Mouse (Mus musculus): ENCODE measurements around the gene Cyp11a1. TPM values are rescaled to one million over a fixed set of nuclear protein-coding genes. Genes with fewer than 3 reads are reported as not detected.

Cyp11a1 gene
- polyA plus RNA-seq, 1 experiment from 2014 or later, result 0.45 TPM

- no peak for ATAC-seq (replicated peaks)
- Histone ChIP-seq H3K27me3 (no peaks in the 10 kb centered on the region), H3K27ac (replicated peaks) (no peak overlapping the region), H3K4me1 (no peaks in the 10 kb centered on the region), H3K4me2 (replicated peaks) (no peak overlapping the region), H3K36me3 (no peaks in the 10 kb centered on the region), H3K9me3 (no peaks in the 10 kb centered on the region), H3K9ac (replicated peaks) (no peak overlapping the region), H3K4me3 (no peak overlapping the region)
- WGBS, result 90% methylated on average over 5 of the region's 5 CpGs
These were observed 30.9 kb upstream of the Cyp11a1 start for GRCm38 (mm10) chr9:57975200-57975821.

- no peaks in the 10 kb centered on the region for H3K36me3 ChIP-seq
- 92% methylated on average over 6 of the region's 6 CpGs for WGBS
- H3K4me3 ChIP-seq, result no peak overlapping the region
- no peak overlapping the region for H3K4me2 ChIP-seq (replicated peaks)
- H3K9me3 ChIP-seq, result no peaks in the 10 kb centered on the region
- no peak overlapping the region for H3K9ac ChIP-seq (replicated peaks)
- no peak overlapping the region for H3K27ac ChIP-seq (replicated peaks)
- no peaks in the 10 kb centered on the region for H3K4me1 ChIP-seq
- ATAC-seq (replicated peaks), result no peak
- H3K27me3 ChIP-seq, result no peaks in the 10 kb centered on the region
These were observed 28.2 kb upstream of the Cyp11a1 start for GRCm38 (mm10) chr9:57978025-57978424.

- WGBS, result 76% methylated on average over 3 of the region's 3 CpGs
- ATAC-seq (replicated peaks), result no peak
- Histone ChIP-seq H3K4me3 (no peak overlapping the region), H3K27me3 (no peaks in the 10 kb centered on the region), H3K9ac (replicated peaks) (no peak overlapping the region), H3K27ac (replicated peaks) (no peak overlapping the region), H3K4me1 (no peaks in the 10 kb centered on the region), H3K36me3 (no peaks in the 10 kb centered on the region), H3K4me2 (replicated peaks) (no peak overlapping the region), H3K9me3 (no peaks in the 10 kb centered on the region)
These were observed 27.4 kb upstream of the Cyp11a1 start for GRCm38 (mm10) chr9:57978858-57979257.

DNA sequence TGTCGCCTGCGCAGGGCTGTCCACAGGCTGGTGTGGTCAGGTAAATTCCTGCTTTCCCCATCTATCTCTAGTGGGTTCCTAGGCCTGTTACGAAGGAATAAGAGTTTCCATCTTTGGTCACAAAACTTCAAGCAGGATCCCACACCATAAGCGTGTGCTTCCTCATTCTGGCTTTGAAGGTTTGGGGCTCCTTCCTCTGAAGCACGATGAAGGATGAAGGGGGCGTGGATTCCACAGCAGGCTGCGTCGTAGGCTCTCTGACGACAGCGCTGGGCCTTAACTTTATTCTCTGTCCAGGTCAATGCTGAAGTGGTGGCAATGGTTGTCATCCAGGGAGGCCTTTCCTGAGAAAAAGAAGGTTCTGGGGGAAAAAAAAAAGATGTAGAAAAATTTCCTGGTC is 25.6 kb upstream of the Cyp11a1 start:
- H3K27me3 ChIP-seq, result no peaks in the 10 kb centered on the region
- H3K27ac ChIP-seq (replicated peaks), result no peak overlapping the region
- no peak overlapping the region for H3K9ac ChIP-seq (replicated peaks)
- H3K4me1 ChIP-seq, result no peaks in the 10 kb centered on the region
- H3K4me2 ChIP-seq (replicated peaks), result no peak overlapping the region
- no peak for ATAC-seq (replicated peaks)
- no peaks in the 10 kb centered on the region for H3K9me3 ChIP-seq
- H3K4me3 ChIP-seq, result no peak overlapping the region
- H3K36me3 ChIP-seq, result no peaks in the 10 kb centered on the region
- 84% methylated on average over 10 of the region's 10 CpGs for WGBS

GRCm38 (mm10) chr9:57985304-57985703 is 20.9 kb upstream of the Cyp11a1 start:
- Histone ChIP-seq H3K9me3 (no peaks in the 10 kb centered on the region), H3K4me3 (no peak overlapping the region), H3K4me1 (peaks cover 4% of the 10 kb centered on the region; the same call in 1 of the 2 replicates), H3K4me2 (replicated peaks) (no peak overlapping the region), H3K27ac (replicated peaks) (no peak overlapping the region), H3K9ac (replicated peaks) (no peak overlapping the region), H3K27me3 (no peaks in the 10 kb centered on the region), H3K36me3 (no peaks in the 10 kb centered on the region)
- no peak for ATAC-seq (replicated peaks)
- WGBS, result 87% methylated on average over 8 of the region's 8 CpGs

GRCm38 (mm10) chr9:57986293-57986692 is 19.9 kb upstream of the Cyp11a1 start:
- Histone ChIP-seq H3K4me1 (peaks cover 4% of the 10 kb centered on the region; the same call in 1 of the 2 replicates), H3K9ac (replicated peaks) (no peak overlapping the region), H3K27me3 (no peaks in the 10 kb centered on the region), H3K4me3 (no peak overlapping the region), H3K9me3 (no peaks in the 10 kb centered on the region), H3K4me2 (replicated peaks) (no peak overlapping the region), H3K27ac (replicated peaks) (no peak overlapping the region), H3K36me3 (no peaks in the 10 kb centered on the region)
- ATAC-seq (replicated peaks), result no peak
- WGBS, result 81% methylated on average over 7 of the region's 7 CpGs

- H3K27me3 ChIP-seq, result no peaks in the 10 kb centered on the region
- no peak overlapping the region for H3K4me2 ChIP-seq (replicated peaks)
- WGBS, result 89% methylated on average over 2 of the region's 2 CpGs
- 0 out of 2 replicates have a peak overlapping the region, but pooled peaks have one; percentile 39 for H3K27ac ChIP-seq (replicated peaks)
- ATAC-seq (replicated peaks), result no peak
- H3K9ac ChIP-seq (replicated peaks), result no peak overlapping the region
- no peaks in the 10 kb centered on the region for H3K36me3 ChIP-seq
- H3K4me3 ChIP-seq, result no peak overlapping the region
- H3K9me3 ChIP-seq, result no peaks in the 10 kb centered on the region
- H3K4me1 ChIP-seq, result peaks cover 9% of the 10 kb centered on the region
These were observed 18.1 kb upstream of the Cyp11a1 start for GRCm38 (mm10) chr9:57988098-57988497.

DNA sequence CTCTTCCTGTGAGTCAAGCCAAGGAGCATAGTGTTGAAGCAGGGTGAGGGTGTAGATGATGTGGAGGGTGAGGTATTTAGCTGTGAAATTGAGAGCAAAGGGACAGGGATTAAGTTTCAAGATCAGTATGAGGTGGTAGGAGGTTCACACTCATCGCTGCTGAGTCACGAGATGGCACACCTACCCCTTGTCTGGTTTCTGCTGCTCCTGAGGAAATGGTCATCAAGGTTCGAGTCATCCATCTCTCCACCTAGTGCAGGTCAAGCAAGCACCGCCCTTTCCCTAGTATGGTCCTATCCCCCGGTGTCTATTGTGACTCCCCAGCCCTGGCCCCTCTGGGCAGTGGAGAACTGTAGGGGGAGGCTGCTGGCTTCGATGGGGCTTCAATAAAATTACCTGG is 16.9 kb upstream of the Cyp11a1 start:
- H3K9me3 ChIP-seq, result no peaks in the 10 kb centered on the region
- 92% methylated on average over 6 of the region's 6 CpGs for WGBS
- peaks cover 18% of the 10 kb centered on the region for H3K4me1 ChIP-seq
- no peaks in the 10 kb centered on the region for H3K27me3 ChIP-seq
- ATAC-seq (replicated peaks), result no peak
- H3K4me3 ChIP-seq, result no peak overlapping the region
- no peaks in the 10 kb centered on the region for H3K36me3 ChIP-seq
- H3K4me2 ChIP-seq (replicated peaks), result no peak overlapping the region
- H3K9ac ChIP-seq (replicated peaks), result no peak overlapping the region
- no peak overlapping the region for H3K27ac ChIP-seq (replicated peaks)

DNA sequence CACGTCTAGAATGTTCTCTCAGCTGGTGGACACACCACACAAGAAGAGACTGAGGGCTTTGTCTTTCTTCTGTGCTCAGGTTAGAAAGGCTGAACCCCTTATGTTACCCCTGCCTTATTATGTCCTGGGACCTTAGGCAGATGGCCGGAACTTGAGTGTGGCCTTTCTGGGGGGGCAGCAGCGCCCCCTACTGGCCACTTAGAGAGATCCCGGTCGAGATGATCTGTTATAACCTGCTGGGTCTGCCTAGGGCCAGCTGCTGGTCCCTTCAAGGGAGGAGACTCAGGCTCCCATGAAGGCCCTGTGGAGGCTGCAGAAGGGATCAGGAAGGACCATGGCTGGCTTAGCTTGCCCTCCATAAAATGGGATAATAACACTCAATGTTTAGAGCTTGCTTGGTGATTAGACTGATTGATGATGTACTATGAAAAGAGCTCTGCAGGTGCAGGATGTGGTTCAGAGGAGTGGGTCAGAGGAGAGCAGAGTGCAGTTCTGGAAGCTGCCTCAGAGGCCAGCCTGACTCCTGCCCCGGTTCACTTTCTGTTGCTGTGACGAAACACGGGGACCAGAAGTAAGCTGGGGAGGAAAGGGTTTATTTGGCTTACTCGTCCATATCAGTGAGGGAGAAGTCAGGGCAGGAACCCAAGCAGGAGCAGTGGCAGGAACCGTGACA is 15.6 kb upstream of the Cyp11a1 start:
- Histone ChIP-seq H3K4me1 (peaks cover 18% of the 10 kb centered on the region), H3K4me3 (no peak overlapping the region), H3K27ac (replicated peaks) (no peak overlapping the region), H3K27me3 (no peaks in the 10 kb centered on the region), H3K9ac (replicated peaks) (no peak overlapping the region), H3K36me3 (no peaks in the 10 kb centered on the region), H3K4me2 (replicated peaks) (no peak overlapping the region), H3K9me3 (no peaks in the 10 kb centered on the region)
- WGBS, result 40% methylated on average over 10 of the region's 10 CpGs
- no peak for ATAC-seq (replicated peaks)

- peaks cover 4% of the 10 kb centered on the region; the same call in 1 of the 2 replicates for H3K27me3 ChIP-seq
- 82% methylated on average over 3 of the region's 3 CpGs for WGBS
- H3K4me2 ChIP-seq (replicated peaks), result no peak overlapping the region
- peaks cover 18% of the 10 kb centered on the region for H3K4me1 ChIP-seq
- ATAC-seq (replicated peaks), result no peak
- no peak overlapping the region for H3K4me3 ChIP-seq
- no peaks in the 10 kb centered on the region for H3K36me3 ChIP-seq
- no peak overlapping the region for H3K9ac ChIP-seq (replicated peaks)
- H3K27ac ChIP-seq (replicated peaks), result no peak overlapping the region
- no peaks in the 10 kb centered on the region for H3K9me3 ChIP-seq
These were observed 14.2 kb upstream of the Cyp11a1 start for GRCm38 (mm10) chr9:57992060-57992459.

- Histone ChIP-seq H3K9me3 (no peaks in the 10 kb centered on the region), H3K4me2 (replicated peaks) (no peak overlapping the region), H3K9ac (replicated peaks) (no peak overlapping the region), H3K27me3 (peaks cover 6% of the 10 kb centered on the region; the same call in 1 of the 2 replicates), H3K4me1 (peaks cover 23% of the 10 kb centered on the region), H3K36me3 (no peaks in the 10 kb centered on the region), H3K27ac (replicated peaks) (peak overlapping the region; percentile 21; the same call in 1 of the 2 replicates), H3K4me3 (no peak overlapping the region)
- WGBS, result 28% methylated on average over 8 of the region's 8 CpGs
- ATAC-seq (replicated peaks), result peak; percentile 66
These were observed 13.2 kb upstream of the Cyp11a1 start for GRCm38 (mm10) chr9:57992781-57993591.

GRCm38 (mm10) chr9:57995282-57995681 is 10.9 kb upstream of the Cyp11a1 start:
- H3K9me3 ChIP-seq, result no peaks in the 10 kb centered on the region
- 35% methylated on average over 4 of the region's 4 CpGs for WGBS
- H3K36me3 ChIP-seq, result no peaks in the 10 kb centered on the region
- peaks cover 23% of the 10 kb centered on the region for H3K4me1 ChIP-seq
- H3K9ac ChIP-seq (replicated peaks), result no peak overlapping the region
- ATAC-seq (replicated peaks), result no peak
- no peak overlapping the region for H3K27ac ChIP-seq (replicated peaks)
- no peak overlapping the region for H3K4me2 ChIP-seq (replicated peaks)
- no peak overlapping the region for H3K4me3 ChIP-seq
- H3K27me3 ChIP-seq, result peaks cover 13% of the 10 kb centered on the region
